Mouse (Mus musculus) v-Abl transformed pro-B cells (cell line): ENCODE results near the gene Ankrd31.
"Not testable (repeated sequence)": the region's sequence is repeated elsewhere in the genome, so short reads cannot be mapped to it uniquely, and the experiment has no call there.

Source experiments
- in situ Hi-C, 2 experiments: fragments of 400-800 bp; cut with MboI; formaldehyde crosslinking; loops; one replicate each; pipeline ENCODE4 v1.15.1; 2025; ENCODE audit not compliant: unreplicated experiment in 2 of 2

Ankrd31 gene

DNA sequence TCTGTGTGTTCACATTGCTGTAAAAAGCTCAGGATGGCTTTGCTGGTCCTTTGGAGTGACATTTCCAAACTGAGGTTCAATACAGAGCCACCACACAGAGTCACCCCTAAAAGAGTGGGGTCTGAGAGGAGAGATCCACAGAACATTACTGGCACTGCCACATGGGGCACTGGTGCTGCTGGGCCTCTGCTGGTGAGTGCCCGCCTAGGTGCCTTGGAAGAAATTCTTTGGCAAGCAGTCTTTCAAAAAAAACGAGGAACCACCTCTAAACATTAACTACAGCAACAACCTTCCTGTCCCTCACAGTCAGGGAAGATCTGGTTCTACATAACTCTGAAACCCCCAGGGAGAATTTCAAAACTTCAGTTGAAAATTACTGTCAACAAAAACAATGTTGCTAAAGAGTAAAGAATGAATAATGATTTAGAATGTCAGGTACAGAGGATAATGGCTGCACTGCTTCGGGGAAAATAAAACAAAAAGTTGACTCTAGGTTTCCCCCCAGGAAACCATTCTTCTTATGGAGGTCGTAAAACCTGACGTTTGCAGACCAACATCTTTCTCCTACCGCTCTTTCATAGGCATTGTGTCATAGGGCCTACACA lies 188.2 kb downstream of the Ankrd31 start:
- in situ Hi-C loops: no loop called here

DNA sequence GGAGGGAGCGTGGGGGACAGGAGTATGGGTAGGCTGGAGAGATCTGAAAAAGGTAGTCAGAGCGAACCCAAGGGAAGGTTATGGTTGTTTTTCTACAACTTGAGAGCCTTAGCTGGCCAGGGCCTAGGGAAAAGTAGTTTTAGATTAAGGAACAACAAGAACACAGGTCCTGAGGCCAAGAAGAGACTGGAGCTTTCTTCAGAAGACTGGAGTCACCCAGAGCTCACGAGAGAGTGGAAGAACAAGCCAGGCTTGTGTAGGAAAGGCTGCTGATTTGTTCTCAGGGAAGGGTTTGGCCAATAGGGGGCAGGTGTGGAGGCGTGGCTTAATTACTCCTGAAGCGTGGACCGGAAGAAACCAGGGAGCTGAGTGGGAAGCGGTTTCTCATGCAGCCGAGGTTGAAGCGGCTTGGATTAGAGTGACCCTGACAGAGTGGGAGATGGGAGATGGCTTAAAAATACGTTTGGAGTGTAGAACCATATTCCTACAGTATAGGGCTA lies 189.0 kb downstream of the Ankrd31 start:
- in situ Hi-C loops: no loop called here

DNA sequence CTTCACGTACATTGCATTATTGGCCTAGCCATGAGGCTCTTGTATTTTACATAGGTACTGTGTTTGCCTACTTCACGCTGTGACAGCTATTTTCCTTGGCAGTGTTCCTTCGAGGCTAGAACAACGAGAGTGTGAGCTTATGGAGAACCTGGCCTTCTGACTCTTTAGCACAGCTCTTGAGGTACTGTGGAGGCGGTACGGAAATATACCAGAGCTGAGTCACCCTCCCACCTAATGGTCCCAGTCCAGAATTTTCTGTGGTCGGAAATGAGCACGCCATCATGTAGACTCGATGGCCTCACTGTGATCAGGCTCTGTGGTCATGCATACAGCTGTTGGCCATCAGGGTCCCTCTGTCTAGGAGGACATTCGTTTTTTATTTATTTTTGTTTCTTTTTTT lies 191.6 kb downstream of the Ankrd31 start:
- in situ Hi-C loops: no loop called here

GRCm38 (mm10) chr13:96941481-96941880 lies 193.4 kb downstream of the Ankrd31 start:
- in situ Hi-C loops: not testable (repeated sequence)

DNA sequence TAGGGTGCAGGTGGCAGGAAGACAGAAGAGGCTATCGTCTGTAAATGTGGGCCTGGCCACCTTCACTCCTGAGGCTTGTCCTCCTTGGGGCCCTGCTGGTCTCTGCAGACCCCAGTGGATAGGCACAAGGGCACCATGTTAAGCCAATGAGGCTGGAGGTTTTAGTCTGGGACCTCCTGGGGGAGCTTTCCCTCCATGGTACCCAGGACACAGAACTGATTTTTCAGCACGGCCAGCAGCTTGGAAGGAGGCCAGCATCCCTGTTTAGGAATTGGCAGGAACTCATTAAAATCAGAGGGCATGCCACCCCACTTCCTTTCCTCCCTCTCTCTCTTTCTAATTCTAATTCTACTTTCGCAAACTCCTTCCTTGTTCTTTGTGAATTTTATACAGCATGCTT lies 195.5 kb downstream of the Ankrd31 start:
- in situ Hi-C loops: no loop called here

- in situ Hi-C loops: no loop called here
Measured at GRCm38 (mm10) chr13:96945748-96946147, 197.7 kb downstream of the Ankrd31 start.

DNA sequence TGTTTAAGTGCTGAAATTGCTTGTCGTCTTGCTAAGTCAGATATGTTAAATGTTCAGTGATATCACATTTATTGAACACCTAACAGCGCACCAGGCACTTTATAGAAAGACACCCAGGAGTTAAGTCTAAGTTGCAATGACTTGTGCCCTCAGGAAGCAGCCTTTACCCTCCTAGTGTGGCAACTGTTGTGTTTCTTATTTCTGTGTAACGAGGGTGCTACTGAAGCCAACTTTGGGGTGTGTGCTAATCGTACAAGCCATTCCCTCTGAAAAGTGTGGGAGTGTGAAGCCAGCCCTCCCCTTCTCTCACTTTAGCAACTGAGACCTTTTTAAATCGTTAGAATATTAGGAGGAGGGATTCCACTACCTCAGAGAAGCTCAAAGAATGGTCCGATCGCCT lies 199.7 kb downstream of the Ankrd31 start:
- in situ Hi-C loops: no loop called here

GRCm38 (mm10) chr13:96951880-96952279 lies 203.8 kb downstream of the Ankrd31 start:
- in situ Hi-C loops: no loop called here

DNA sequence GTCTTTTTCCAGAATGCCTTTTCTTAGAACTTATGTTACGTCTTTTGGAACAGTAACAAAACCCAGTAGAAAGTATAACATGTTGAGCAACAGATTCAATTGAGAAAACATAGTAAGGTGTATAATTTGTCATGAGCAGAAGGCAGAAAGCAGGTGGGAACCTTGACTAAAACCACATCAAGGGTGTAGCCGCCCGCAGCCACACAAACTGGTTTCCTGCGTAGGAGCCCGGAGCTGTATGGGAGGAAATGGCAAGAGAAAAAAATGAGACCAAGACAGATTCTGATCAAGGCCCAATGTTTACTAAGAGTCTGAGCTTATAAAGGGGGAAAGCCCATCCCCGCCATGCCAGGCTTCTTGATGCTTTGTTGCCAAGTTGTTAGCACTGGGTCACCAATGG lies 208.4 kb downstream of the Ankrd31 start:
- in situ Hi-C loops: no loop called here
